8 mouse cellular contexts compared by ENCODE assay signal in the genomic region with DNA sequence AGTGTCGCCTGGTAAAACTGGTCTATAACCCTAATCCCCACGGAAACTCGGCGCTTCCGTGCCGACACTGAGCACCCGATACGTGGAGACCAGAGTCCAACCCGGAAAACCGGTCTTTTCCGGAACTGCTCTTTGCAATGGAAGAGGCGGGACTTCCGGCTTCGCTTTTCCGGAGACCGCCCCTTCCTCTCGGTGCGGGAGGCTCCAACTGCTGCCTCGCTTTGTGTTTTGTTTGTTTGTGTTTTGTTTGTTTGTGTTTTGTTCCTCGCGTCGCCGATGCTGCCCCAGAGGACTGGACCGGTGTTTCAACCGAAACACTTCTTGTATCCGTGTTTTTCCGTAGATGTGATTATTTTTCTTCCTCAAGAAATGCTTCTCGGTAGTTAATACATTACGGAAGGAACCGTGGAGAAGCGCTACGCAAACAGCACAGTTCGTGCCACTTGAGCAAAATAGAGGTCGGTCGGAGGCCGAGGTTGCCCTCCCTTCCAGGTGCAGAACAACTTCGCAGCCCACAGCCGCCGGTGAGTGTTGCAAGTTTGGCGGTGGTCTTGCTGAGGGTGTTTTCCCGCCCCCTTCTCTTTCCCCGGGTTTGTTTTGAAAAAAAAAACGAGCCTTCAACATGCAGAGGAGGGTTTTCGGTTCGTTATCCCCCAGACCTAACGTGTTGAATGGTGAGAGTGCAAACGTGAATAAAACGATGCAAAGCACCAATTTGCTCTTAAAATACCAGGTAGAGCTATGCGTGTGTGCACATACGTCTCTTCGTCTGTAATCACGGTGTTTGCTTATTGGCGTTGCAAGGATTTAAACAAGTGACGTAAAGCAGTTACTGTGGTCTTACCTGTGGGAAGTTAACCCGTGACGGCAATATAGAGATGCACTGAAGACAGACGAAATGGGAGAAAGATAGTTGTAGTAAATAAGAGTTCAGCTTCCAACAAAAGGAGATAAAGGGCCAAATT. TPM values are rescaled to one million over a fixed set of nuclear protein-coding genes. Genes with fewer than 3 reads are reported as not detected.
DNase-seq lines count a peak whose midpoint lies in the region; ATAC-seq and TF ChIP-seq lines count a peak whose summit lies in the region.

4833420G17Rik (plus strand) TSS at position 173 of the 965 bp plus-strand sequence.

- peak; percentile 97 for TF ChIP-seq POLR2A in heart, adult 2 months (IDR thresholded peaks at IDR 0.05; ENCODE audit: insufficient read depth, low read depth, low read length)

- peaks cover 6% of the 10 kb centered on the region for H3K4me1 ChIP-seq in embryonic facial prominence, embryonic 14.5 days (ENCODE audit: control insufficient read depth, insufficient read depth, low read length)
- H3K4me1 ChIP-seq in heart, adult 2 months (ENCODE audit: control insufficient read depth, insufficient read depth, low read length) = peaks cover 4% of the 10 kb centered on the region
- peaks cover 22% of the 10 kb centered on the region for H3K4me1 ChIP-seq in limb, embryonic 13.5 days
- peaks cover 20% of the 10 kb centered on the region for H3K4me1 ChIP-seq in midbrain, embryonic 16.5 days (ENCODE audit: control insufficient read depth, insufficient read depth, low read length)

- no peaks in the 10 kb centered on the region for H3K27me3 ChIP-seq in embryonic facial prominence, embryonic 14.5 days (replicated peaks; ENCODE audit: control insufficient read depth, insufficient read depth, low read length)
- H3K27me3 ChIP-seq in heart, adult 2 months (ENCODE audit: control insufficient read depth, insufficient read depth, low read length) = no peaks in the 10 kb centered on the region
- H3K27me3 ChIP-seq in limb, embryonic 13.5 days = no peaks in the 10 kb centered on the region
- no peaks in the 10 kb centered on the region for H3K27me3 ChIP-seq in midbrain, embryonic 16.5 days (ENCODE audit: control insufficient read depth, insufficient read depth, low read depth, low read length)

- no peak for TF ChIP-seq EP300 in heart, adult 2 months (IDR thresholded peaks at IDR 0.05; ENCODE audit: insufficient read depth, low read depth, low read length)

- ATAC-seq in embryonic facial prominence, embryonic 14.5 days (ENCODE audit: low read depth) = peak; percentile 98
- ATAC-seq in limb, embryonic 13.5 days (ENCODE audit: low FRiP score, low read depth) = peak; percentile 97
- peak; percentile 98 for ATAC-seq in midbrain, embryonic 16.5 days

- TF ChIP-seq CTCF in heart, adult 2 months (IDR thresholded peaks at IDR 0.05) = no peak

- peak; percentile 96 for DNase-seq in 3T3-L1 (ENCODE audit: low read depth, low spot score)
- DNase-seq in adrenal gland, postnatal 4 days (ENCODE audit: low spot score in 2 of 2) = peak; percentile 40 to 73
- peak; percentile 97 for DNase-seq in embryonic facial prominence, embryonic 14.5 days (ENCODE audit: low spot score)
- peak; percentile 90 to 91 for DNase-seq in heart, adult 2 months
- peak; percentile 88 to 90 for DNase-seq in kidney, adult 8-10 months
- DNase-seq in spleen, postnatal 10 days (ENCODE audit: low spot score in 2 of 2) = peak; percentile 75 to 93

- H3K79me2 ChIP-seq in heart, adult 2 months (replicated peaks; ENCODE audit: control insufficient read depth, insufficient read depth, low read length) = peaks cover 8% of the 10 kb centered on the region

- peak within 1 kb of the TSS; percentile 64 for H3K4me3 ChIP-seq in embryonic facial prominence, embryonic 14.5 days (ENCODE audit: low read depth, low read length)
- H3K4me3 ChIP-seq in heart, adult 2 months = peak within 1 kb of the TSS; percentile 85
- peak within 1 kb of the TSS; percentile 80 for H3K4me3 ChIP-seq in limb, embryonic 13.5 days
- peak within 1 kb of the TSS; percentile 78 for H3K4me3 ChIP-seq in midbrain, embryonic 16.5 days (ENCODE audit: low read depth, low read length)

- peak within 1 kb of the TSS; percentile 77 for H3K9ac ChIP-seq in embryonic facial prominence, embryonic 14.5 days (ENCODE audit: low read depth, low read length)
- H3K9ac ChIP-seq in heart, adult 2 months (ENCODE audit: low read depth, low read length) = peak within 1 kb of the TSS; percentile 76
- peak within 1 kb of the TSS; percentile 81 for H3K9ac ChIP-seq in limb, embryonic 13.5 days
- peak within 1 kb of the TSS; percentile 78 for H3K9ac ChIP-seq in midbrain, embryonic 16.5 days (ENCODE audit: low read depth, low read length)

- 2% methylated on average over 57 of the region's 57 CpGs for WGBS in embryonic facial prominence, embryonic 14.5 days
- WGBS in heart, adult 2 months = 4% methylated on average over 57 of the region's 57 CpGs
- 10% methylated on average over 57 of the region's 57 CpGs for WGBS in limb, embryonic 13.5 days
- whole genome bisulfite sequencing in midbrain, embryonic 16.5 days = 8% methylated on average over 57 of the region's 57 CpGs

- H3K27ac ChIP-seq in embryonic facial prominence, embryonic 14.5 days (replicated peaks; ENCODE audit: low read depth, low read length) = peak within 1 kb of the TSS; percentile 64
- peak within 1 kb of the TSS; percentile 88 for H3K27ac ChIP-seq in heart, adult 2 months
- peak within 1 kb of the TSS; percentile 39; the same call in 1 of the 2 replicates for H3K27ac ChIP-seq in limb, embryonic 13.5 days
- peak within 1 kb of the TSS; percentile 83 for H3K27ac ChIP-seq in midbrain, embryonic 16.5 days (ENCODE audit: low read length)

- H3K36me3 ChIP-seq in embryonic facial prominence, embryonic 14.5 days (ENCODE audit: control insufficient read depth, insufficient read depth, low read length) = peaks cover 30% of the 10 kb centered on the region
- H3K36me3 ChIP-seq in heart, adult 2 months (ENCODE audit: control insufficient read depth, insufficient read depth, low read length) = peaks cover 6% of the 10 kb centered on the region; the same call in 1 of the 2 replicates
- peaks cover 36% of the 10 kb centered on the region for H3K36me3 ChIP-seq in limb, embryonic 13.5 days
- peaks cover 10% of the 10 kb centered on the region for H3K36me3 ChIP-seq in midbrain, embryonic 16.5 days (ENCODE audit: control insufficient read depth, insufficient read depth, low read length)

- H3K9me3 ChIP-seq in embryonic facial prominence, embryonic 14.5 days (ENCODE audit: control insufficient read depth, low read length) = no peaks in the 10 kb centered on the region
- no peaks in the 10 kb centered on the region for H3K9me3 ChIP-seq in limb, embryonic 13.5 days
- no peaks in the 10 kb centered on the region for H3K9me3 ChIP-seq in midbrain, embryonic 16.5 days (replicated peaks; ENCODE audit: control insufficient read depth, low read length, poor library complexity, severe bottlenecking)

- H3K4me2 ChIP-seq in embryonic facial prominence, embryonic 14.5 days (ENCODE audit: low read depth, low read length) = peak within 1 kb of the TSS; percentile 60
- peak within 1 kb of the TSS; percentile 80 for H3K4me2 ChIP-seq in limb, embryonic 13.5 days (replicated peaks)
- peak within 1 kb of the TSS; percentile 85 for H3K4me2 ChIP-seq in midbrain, embryonic 16.5 days (ENCODE audit: low read length)

- intact Hi-C loops in heart, adult 2 months (cut with DNase I) = loop anchor here (2.0 to 5.0 kb wide), 2 partner anchors 34 to 56 kb away; partner anchors contain the start of gene Paip1

RNA-seq across cellular contexts. Expression of gene 4833420G17Rik, which starts in this region (rescaled TPM):
- total RNA-seq in adrenal gland, postnatal 4 days (2021) = 10 to 100 TPM; 42.9 to 43.8 TPM
- polyA plus RNA-seq in embryonic facial prominence, embryonic 14.5 days (2014; fragmentation: Nextera tagmentation; extraction: Ambion mirVana) = 54.6 and 67.0 TPM in 2 replicates
- total RNA-seq in heart, adult 2 months (2021) = 1 to 10 TPM; 7.0 to 7.7 TPM
- 15.4 and 15.5 TPM in 2 replicates for polyA plus RNA-seq in heart, adult 2 months (2012; rRNA removed)
- 85.4 and 87.4 TPM in 2 replicates for polyA plus RNA-seq in limb, embryonic 13.5 days (2015; fragmentation: Nextera tagmentation; extraction: Ambion mirVana)
- polyA plus RNA-seq in midbrain, embryonic 16.5 days (2015; fragmentation: Nextera tagmentation; extraction: Ambion mirVana) = 90.0 and 101 TPM in 2 replicates

Comparison
In these comparisons a context has a peak if more than half of its experiments do, and no peak if none do; other contexts are left out.
1. Peak in every context shown above with its lines: DNase-seq, ATAC-seq, H3K4me3 ChIP-seq and H3K27ac ChIP-seq.
2. RNA of gene 4833420G17Rik (total RNA-seq): 42.9 to 43.8 TPM in adrenal gland, postnatal 4 days; 7.0 to 7.7 TPM in heart, adult 2 months; every median in the first group is over 4 times any median in the second.